Mouse (Mus musculus) granulocyte monocyte progenitor cell, adult 5-6 weeks (primary cell): ENCODE results near the gene Gm14419. TPM values are rescaled to one million over a fixed set of nuclear protein-coding genes. Genes with fewer than 3 reads are reported as not detected.
"Not testable (repeated sequence)": the region's sequence is repeated elsewhere in the genome, so short reads cannot be mapped to it uniquely, and the experiment has no call there.

Experiments
- ATAC-seq: replicated peaks from 2 replicates; pipeline ENCODE4 v1.8.0; 2016; ENCODE audit warnings: mild to moderate bottlenecking, moderate TSS enrichment, inconsistent platforms; ENCODE audit not compliant: poor library complexity, severe bottlenecking
- total RNA-seq, 2 experiments: library from RNA; stranded (forward) in 1 of 2; stranded (reverse) in 1 of 2; fragments of 200-712, 200-1000 nt in 1 of 2; fragments of >200 nt in 1 of 2; fragmentation: Nextera tagmentation in 1 of 2; gene quantifications; 2 replicates each; pipeline ENCODE4 v1.2.3; 2014 to 2017

Gene Gm14419
- total RNA-seq (2014; fragmentation: Nextera tagmentation) (0.56 TPM in 1 of 2 replicates, not detected in the other), total RNA-seq (2017) (5.2 and 17.9 TPM in 2 replicates)

DNA sequence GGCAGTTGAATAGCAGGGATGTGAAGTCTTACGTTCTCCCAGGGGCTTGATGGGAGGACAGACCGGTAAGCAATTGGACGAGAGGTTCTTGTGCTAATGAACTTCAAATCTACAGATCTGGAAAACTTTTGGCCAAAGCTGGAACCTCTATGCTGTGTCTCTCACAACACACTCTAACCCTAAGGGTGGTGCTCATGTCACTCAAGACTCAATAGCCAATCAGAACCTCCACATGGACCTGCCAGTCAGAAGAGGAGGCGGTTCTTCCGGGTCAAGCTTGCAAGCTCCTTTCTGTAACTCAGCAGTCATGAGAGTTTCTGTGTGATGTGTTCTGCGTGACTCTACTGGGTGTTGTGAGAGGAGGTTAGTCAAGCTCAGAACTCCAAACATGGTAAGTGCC, at the start of gene Gm14419:
Gene Gm14419 (plus strand): TSS at position 301 of the 400 bp plus-strand sequence.
- not testable (repeated sequence) for ATAC-seq

Other genes starting within 250 kb of the Gm14419 start
- 13.5 and 21.5 TPM in 2 replicates for gene Gm14295, start 202.3 kb upstream of the Gm14419 start, total RNA-seq (2014; fragmentation: Nextera tagmentation)
- 5.4 and 9.2 TPM in 2 replicates for gene Gm14295, start 202.3 kb upstream of the Gm14419 start, total RNA-seq (2017)
- not detected in 2 replicates for gene Gm14408, start 169.8 kb upstream of the Gm14419 start, total RNA-seq (2014; fragmentation: Nextera tagmentation)
- gene Gm14408, start 169.8 kb upstream of the Gm14419 start, total RNA-seq (2017) = not detected in 2 replicates
- gene Gm14296, start 73.1 kb upstream of the Gm14419 start, total RNA-seq (2014; fragmentation: Nextera tagmentation) = 12.4 and 16.3 TPM in 2 replicates
- gene Gm14296, start 73.1 kb upstream of the Gm14419 start, total RNA-seq (2017) = 2.1 and 4.0 TPM in 2 replicates
- 4.2 and 9.1 TPM in 2 replicates for gene Gm14401, start 73.4 kb downstream of the Gm14419 start, total RNA-seq (2014; fragmentation: Nextera tagmentation)
- gene Gm14401, start 73.4 kb downstream of the Gm14419 start, total RNA-seq (2017) = not detected in 2 replicates
- 23.6 and 32.8 TPM in 2 replicates for gene Gm14410, start 205.5 kb downstream of the Gm14419 start, total RNA-seq (2014; fragmentation: Nextera tagmentation)
- 22.1 and 34.2 TPM in 2 replicates for gene Gm14410, start 205.5 kb downstream of the Gm14419 start, total RNA-seq (2017)